ENCODE assay signal across 25 mouse cellular contexts in genomic region chr16:23106121-23106520, GRCm38 (mm10). TPM values are rescaled to one million over a fixed set of nuclear protein-coding genes. Genes with fewer than 3 reads are reported as not detected.
DNase-seq lines count a peak whose midpoint lies in the region; ATAC-seq lines count a peak whose summit lies in the region.
"Had no signal": no experiment of that assay in that cellular context is flagged by ENCODE, and none has a peak within 500 bp of the region (broad histone marks: within the 10 kb centered on the region; RNA-seq: fewer than 3 reads in every experiment).

No protein-coding gene starts in this region.

- peaks cover 13% of the 10 kb centered on the region for H3K36me3 ChIP-seq in midbrain, embryonic 11.5 days (ENCODE audit: control insufficient read depth, insufficient read depth, low read length)
- peaks cover 4% of the 10 kb centered on the region for H3K36me3 ChIP-seq in midbrain, embryonic 16.5 days (ENCODE audit: control insufficient read depth, insufficient read depth, low read length)
- H3K36me3 ChIP-seq in liver, embryonic 11.5 days (ENCODE audit: control insufficient read depth, insufficient read depth, low read length): peaks cover 11% of the 10 kb centered on the region

- H3K9me3 ChIP-seq in midbrain, embryonic 11.5 days (ENCODE audit: control insufficient read depth, low read length): no peaks in the 10 kb centered on the region
- H3K9me3 ChIP-seq in midbrain, embryonic 16.5 days (replicated peaks; ENCODE audit: control insufficient read depth, low read length, poor library complexity, severe bottlenecking): no peaks in the 10 kb centered on the region
- no peaks in the 10 kb centered on the region for H3K9me3 ChIP-seq in liver, embryonic 11.5 days (ENCODE audit: control insufficient read depth, low read length)
- H3K9me3 ChIP-seq: embryonic facial prominence, embryonic 15.5 days; G1E; hindbrain, embryonic 13.5 days; limb, embryonic 13.5 days; lung, embryonic 15.5 days; megakaryocyte, embryonic 14.5 days; neural tube, embryonic 12.5 days had no signal

- H3K9ac ChIP-seq in midbrain, embryonic 11.5 days (ENCODE audit: low read length): no peak overlapping the region
- H3K9ac ChIP-seq in midbrain, embryonic 16.5 days (ENCODE audit: low read depth, low read length): no peak overlapping the region
- no peak overlapping the region; the same call in 1 of the 2 replicates for H3K9ac ChIP-seq in liver, embryonic 11.5 days (ENCODE audit: low read depth, low read length)

- peak; percentile 18 for DNase-seq in cerebellum, adult 11 months
- DNase-seq in cerebellum, adult 18-20 months: no peak
- DNase-seq in midbrain, embryonic 11.5 days (ENCODE audit: low spot score, missing footprints): peak; percentile 67
- no peak for DNase-seq in liver, embryonic 11.5 days (ENCODE audit: low spot score)
- DNase-seq in layer of hippocampus, adult 9-11 months: no peak
- no peak for DNase-seq in thymus, postnatal 10 days (ENCODE audit: low spot score in 2 of 2)
- no peak for DNase-seq in lung, postnatal 10 days
- DNase-seq: gastrocnemius, postnatal 10 days; heart, postnatal 14 days; kidney, adult 8-10 months; kidney, postnatal 25 days; right cerebral cortex, postnatal 14 days; thymus, postnatal 25 days had no signal

- H3K27ac ChIP-seq in midbrain, embryonic 11.5 days (ENCODE audit: low read depth, low read length): no peak overlapping the region
- no peak overlapping the region for H3K27ac ChIP-seq in midbrain, embryonic 16.5 days (ENCODE audit: low read length)
- H3K27ac ChIP-seq in liver, embryonic 11.5 days (ENCODE audit: low read depth, low read length): no peak overlapping the region

- H3K4me2 ChIP-seq in midbrain, embryonic 11.5 days: no peak overlapping the region
- no peak overlapping the region for H3K4me2 ChIP-seq in midbrain, embryonic 16.5 days (ENCODE audit: low read length)
- H3K4me2 ChIP-seq in liver, embryonic 11.5 days: peak overlapping the region; percentile 68

- no peak overlapping the region for H3K4me3 ChIP-seq in midbrain, embryonic 11.5 days (ENCODE audit: low read depth, low read length)
- H3K4me3 ChIP-seq in midbrain, embryonic 16.5 days (ENCODE audit: low read depth, low read length): no peak overlapping the region
- H3K4me3 ChIP-seq in liver, embryonic 11.5 days (ENCODE audit: low read depth, low read length): no peak overlapping the region

- no peak for ATAC-seq in midbrain, embryonic 11.5 days (ENCODE audit: low FRiP score)
- no peak for ATAC-seq in midbrain, embryonic 16.5 days
- ATAC-seq in liver, embryonic 11.5 days (replicated peaks; ENCODE audit: low FRiP score): no peak

- 77% methylated on average over 7 of the region's 7 CpGs for WGBS in midbrain, embryonic 11.5 days
- 78% methylated on average over 7 of the region's 7 CpGs for WGBS in midbrain, embryonic 16.5 days
- 66% methylated on average over 7 of the region's 7 CpGs for WGBS in liver, embryonic 11.5 days

- peaks cover 14% of the 10 kb centered on the region for H3K4me1 ChIP-seq in midbrain, embryonic 11.5 days (ENCODE audit: control insufficient read depth, insufficient read depth, low read length)
- H3K4me1 ChIP-seq in midbrain, embryonic 16.5 days (ENCODE audit: control insufficient read depth, insufficient read depth, low read length): peaks cover 18% of the 10 kb centered on the region
- no peaks in the 10 kb centered on the region; the same call in 1 of the 2 replicates for H3K4me1 ChIP-seq in liver, embryonic 11.5 days (replicated peaks; ENCODE audit: control insufficient read depth, insufficient read depth, low read length)

- H3K27me3 ChIP-seq in midbrain, embryonic 11.5 days (ENCODE audit: control insufficient read depth, insufficient read depth, low read length): no peaks in the 10 kb centered on the region
- H3K27me3 ChIP-seq in midbrain, embryonic 16.5 days (ENCODE audit: control insufficient read depth, insufficient read depth, low read depth, low read length): no peaks in the 10 kb centered on the region
- H3K27me3 ChIP-seq in liver, embryonic 11.5 days (replicated peaks; ENCODE audit: control insufficient read depth, insufficient read depth, low read length): no peaks in the 10 kb centered on the region
- H3K27me3 ChIP-seq: embryonic facial prominence, embryonic 15.5 days; limb, embryonic 13.5 days; lung, embryonic 15.5 days; megakaryocyte, embryonic 14.5 days; neural tube, embryonic 12.5 days had no signal

RNA-seq across cellular contexts. Expression of gene Eif4a2, which starts 1.1 kb away (rescaled TPM):
- polyA plus RNA-seq in midbrain, embryonic 11.5 days (2014; fragmentation: Nextera tagmentation; extraction: Ambion mirVana): 210 and 232 TPM in 2 replicates
- 364 and 366 TPM in 2 replicates for polyA plus RNA-seq in midbrain, embryonic 16.5 days (2015; fragmentation: Nextera tagmentation; extraction: Ambion mirVana)
- polyA plus RNA-seq in liver, embryonic 11.5 days (2014; fragmentation: Nextera tagmentation; extraction: Ambion mirVana): 189 and 200 TPM in 2 replicates

RNA-seq across cellular contexts. Expression of gene Rfc4, which starts 21.4 kb away (rescaled TPM):
- polyA plus RNA-seq in midbrain, embryonic 11.5 days (2014; fragmentation: Nextera tagmentation; extraction: Ambion mirVana): 237 and 249 TPM in 2 replicates
- polyA plus RNA-seq in midbrain, embryonic 16.5 days (2015; fragmentation: Nextera tagmentation; extraction: Ambion mirVana): 36.0 and 37.1 TPM in 2 replicates
- polyA plus RNA-seq in liver, embryonic 11.5 days (2014; fragmentation: Nextera tagmentation; extraction: Ambion mirVana): 204 and 227 TPM in 2 replicates

RNA-seq across cellular contexts. Expression of gene Adipoq, which starts 40.2 kb away (rescaled TPM):
- polyA plus RNA-seq in midbrain, embryonic 11.5 days (2014; fragmentation: Nextera tagmentation; extraction: Ambion mirVana): 0.22 TPM in 1 of 2 replicates, not detected in the other
- polyA plus RNA-seq in midbrain, embryonic 16.5 days (2015; fragmentation: Nextera tagmentation; extraction: Ambion mirVana): not detected in 2 replicates
- polyA plus RNA-seq in liver, embryonic 11.5 days (2014; fragmentation: Nextera tagmentation; extraction: Ambion mirVana): not detected in 2 replicates
- polyA plus RNA-seq: forebrain, embryonic 11.5 days; G1E; hindbrain, embryonic 13.5 days; midbrain, postnatal 0 days; neural tube, embryonic 12.5 days; stomach, embryonic 16.5 days had no signal

RNA-seq across cellular contexts. Expression of gene Kng1, which starts 48.5 kb away (rescaled TPM):
- polyA plus RNA-seq in midbrain, embryonic 11.5 days (2014; fragmentation: Nextera tagmentation; extraction: Ambion mirVana): not detected in 2 replicates
- not detected in 2 replicates for polyA plus RNA-seq in midbrain, embryonic 16.5 days (2015; fragmentation: Nextera tagmentation; extraction: Ambion mirVana)
- polyA plus RNA-seq in liver, embryonic 11.5 days (2014; fragmentation: Nextera tagmentation; extraction: Ambion mirVana): 87.0 and 97.8 TPM in 2 replicates
- polyA plus RNA-seq: forebrain, embryonic 11.5 days; frontal cortex, adult 2 months; G1E; hindbrain, embryonic 13.5 days; midbrain, postnatal 0 days had no signal

Comparison
In these comparisons a context has a peak if more than half of its experiments do, and no peak if none do; other contexts are left out.
1. DNase-seq: peak in cerebellum, adult 11 months (single experiment) and midbrain, embryonic 11.5 days (single experiment); none in cerebellum, adult 18-20 months (0 of 2), liver, embryonic 11.5 days (single experiment), layer of hippocampus, adult 9-11 months (single experiment), thymus, postnatal 10 days (0 of 2) and lung, postnatal 10 days (single experiment).